Mouse (Mus musculus): ENCODE results near the gene Fbn1. TPM values are rescaled to one million over a fixed set of nuclear protein-coding genes. Genes with fewer than 3 reads are reported as not detected.

The Fbn1 gene
- polyA plus RNA-seq, 1 experiment from 2014 or later: 17.2 TPM

DNA sequence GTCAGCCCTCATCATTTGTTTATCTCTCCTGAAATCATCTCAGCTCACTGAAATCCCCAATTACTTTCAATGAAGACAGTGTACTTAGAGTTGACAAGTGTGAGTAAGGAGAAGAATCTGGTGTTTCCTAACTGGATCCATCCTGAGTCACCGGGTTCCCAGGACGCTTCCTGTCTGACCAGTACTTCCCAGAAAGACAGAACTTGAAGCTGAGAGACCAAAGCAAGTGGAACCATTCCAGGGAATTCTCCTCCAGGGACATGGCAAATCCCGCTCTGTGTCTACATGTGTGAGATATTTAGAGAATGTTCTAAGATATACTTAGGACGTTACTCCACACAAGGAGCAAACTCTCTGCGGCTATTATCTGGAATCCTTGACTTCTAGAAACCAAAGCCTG lies 158.6 kb downstream of the Fbn1 start:
- TF ChIP-seq EP300 (optimal IDR thresholded peaks at IDR 0.05) (no peak), CTCF (IDR thresholded peaks at IDR 0.05; ENCODE audit: low read depth) (no peak)
- H3K9ac ChIP-seq (ENCODE audit: low read length): no peak overlapping the region
- DNase-seq (ENCODE audit: low spot score) (no peak), ATAC-seq (ENCODE audit: low FRiP score, low TSS enrichment) (peak; percentile 42; the same call in 1 of the 2 replicates)
- no peaks in the 10 kb centered on the region for H3K27me3 ChIP-seq (ENCODE audit: control insufficient read depth, insufficient read depth, low read length)
- H3K4me3 ChIP-seq (ENCODE audit: low read depth, low read length): no peak overlapping the region
- H3K4me2 ChIP-seq (replicated peaks; ENCODE audit: low read depth): no peak overlapping the region
- no peaks in the 10 kb centered on the region for H3K9me3 ChIP-seq (ENCODE audit: control insufficient read depth, low read length)
- no peaks in the 10 kb centered on the region for H3K4me1 ChIP-seq (replicated peaks; ENCODE audit: control insufficient read depth, insufficient read depth)
- H3K27ac ChIP-seq (replicated peaks): 0 out of 2 replicates have a peak overlapping the region, but pooled peaks have one; percentile 8
- H3K36me3 ChIP-seq (ENCODE audit: control insufficient read depth, insufficient read depth, low read length): peaks cover 2% of the 10 kb centered on the region; the same call in 1 of the 2 replicates
- 53% methylated on average over 5 of the region's 5 CpGs for WGBS

- H3K27ac ChIP-seq (replicated peaks): no peak overlapping the region
- no peaks in the 10 kb centered on the region for H3K9me3 ChIP-seq (ENCODE audit: control insufficient read depth, low read length)
- ATAC-seq (ENCODE audit: low FRiP score, low TSS enrichment) (0 out of 2 replicates have a peak, but pooled peaks have one; percentile 54), DNase-seq (ENCODE audit: low spot score) (peak; percentile 42)
- H3K4me3 ChIP-seq (ENCODE audit: low read depth, low read length): no peak overlapping the region
- H3K9ac ChIP-seq (ENCODE audit: low read length): no peak overlapping the region
- H3K4me2 ChIP-seq (replicated peaks; ENCODE audit: low read depth): no peak overlapping the region
- WGBS: 67% methylated on average over 21 of the region's 21 CpGs
- no peaks in the 10 kb centered on the region for H3K27me3 ChIP-seq (ENCODE audit: control insufficient read depth, insufficient read depth, low read length)
- TF ChIP-seq EP300 (optimal IDR thresholded peaks at IDR 0.05) (no peak), CTCF (IDR thresholded peaks at IDR 0.05; ENCODE audit: low read depth) (no peak)
- H3K36me3 ChIP-seq (ENCODE audit: control insufficient read depth, insufficient read depth, low read length): peaks cover 7% of the 10 kb centered on the region; the same call in 1 of the 2 replicates
- H3K4me1 ChIP-seq (replicated peaks; ENCODE audit: control insufficient read depth, insufficient read depth): no peaks in the 10 kb centered on the region
These were observed 165.4 kb downstream of the Fbn1 start for GRCm38 (mm10) chr2:125342181-125342950.

DNA sequence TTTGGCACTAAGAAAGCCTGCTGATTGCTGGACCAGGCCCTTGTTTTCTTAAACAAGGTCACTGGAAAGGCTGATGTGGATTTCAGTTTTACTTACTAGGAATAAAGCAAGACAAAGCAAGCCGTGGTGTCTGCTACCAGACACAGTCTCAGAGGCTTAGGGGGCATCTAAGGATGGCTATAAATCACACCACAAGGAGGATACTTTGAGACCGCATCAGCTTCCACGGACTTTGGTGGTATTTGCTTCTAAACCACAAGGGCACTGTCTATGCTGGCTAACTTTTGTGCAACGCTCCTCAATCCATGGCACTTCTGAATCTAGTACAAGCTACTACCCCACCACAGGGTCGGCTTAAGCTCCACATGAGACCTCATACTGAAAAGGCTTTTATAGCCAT lies 167.4 kb downstream of the Fbn1 start:
- H3K27me3 ChIP-seq (ENCODE audit: control insufficient read depth, insufficient read depth, low read length): no peaks in the 10 kb centered on the region
- H3K36me3 ChIP-seq (ENCODE audit: control insufficient read depth, insufficient read depth, low read length): peaks cover 7% of the 10 kb centered on the region; the same call in 1 of the 2 replicates
- H3K9ac ChIP-seq (ENCODE audit: low read length): no peak overlapping the region
- no peak for ATAC-seq (ENCODE audit: low FRiP score, low TSS enrichment)
- H3K4me2 ChIP-seq (replicated peaks; ENCODE audit: low read depth): no peak overlapping the region
- no peak for DNase-seq (ENCODE audit: low spot score)
- no peak overlapping the region for H3K27ac ChIP-seq (replicated peaks)
- WGBS: 77% methylated on average over 5 of the region's 5 CpGs
- H3K4me1 ChIP-seq (replicated peaks; ENCODE audit: control insufficient read depth, insufficient read depth): no peaks in the 10 kb centered on the region
- H3K9me3 ChIP-seq (ENCODE audit: control insufficient read depth, low read length): no peaks in the 10 kb centered on the region
- H3K4me3 ChIP-seq (ENCODE audit: low read depth, low read length): no peak overlapping the region
- TF ChIP-seq EP300 (optimal IDR thresholded peaks at IDR 0.05) (no peak), CTCF (IDR thresholded peaks at IDR 0.05; ENCODE audit: low read depth) (no peak)

DNA sequence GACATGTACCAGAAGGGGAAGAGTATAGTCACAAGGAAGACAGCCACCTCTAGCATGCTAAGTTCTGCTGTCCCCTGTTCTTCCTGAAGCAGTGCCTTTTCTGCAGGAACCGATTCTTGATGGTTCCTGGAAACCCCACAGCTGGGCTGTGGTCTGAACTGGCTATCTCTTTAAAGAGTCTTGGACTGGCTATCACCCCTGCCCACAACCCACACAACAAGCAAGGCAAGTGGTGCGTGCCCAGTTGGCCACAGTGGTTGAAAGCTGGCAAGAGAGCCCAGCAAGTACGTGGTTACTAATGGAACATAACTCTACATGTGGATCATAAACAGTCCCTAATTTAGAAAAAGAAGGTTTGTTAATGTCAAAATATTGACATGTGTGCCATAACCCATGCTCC lies 170.6 kb downstream of the Fbn1 start:
- Histone ChIP-seq H3K4me2 (replicated peaks; ENCODE audit: low read depth) (no peak overlapping the region), H3K36me3 (ENCODE audit: control insufficient read depth, insufficient read depth, low read length) (peaks cover 7% of the 10 kb centered on the region; the same call in 1 of the 2 replicates), H3K9me3 (ENCODE audit: control insufficient read depth, low read length) (no peaks in the 10 kb centered on the region), H3K4me3 (ENCODE audit: low read depth, low read length) (no peak overlapping the region), H3K27ac (replicated peaks) (no peak overlapping the region), H3K9ac (ENCODE audit: low read length) (no peak overlapping the region), H3K27me3 (ENCODE audit: control insufficient read depth, insufficient read depth, low read length) (no peaks in the 10 kb centered on the region), H3K4me1 (replicated peaks; ENCODE audit: control insufficient read depth, insufficient read depth) (no peaks in the 10 kb centered on the region)
- ATAC-seq (ENCODE audit: low FRiP score, low TSS enrichment) (no peak), DNase-seq (ENCODE audit: low spot score) (no peak)
- WGBS: 84% methylated on average over 3 of the region's 3 CpGs
- no peak for TF ChIP-seq EP300 (optimal IDR thresholded peaks at IDR 0.05)
- TF ChIP-seq CTCF (IDR thresholded peaks at IDR 0.05; ENCODE audit: low read depth): no peak

- H3K27me3 ChIP-seq (ENCODE audit: control insufficient read depth, insufficient read depth, low read length): no peaks in the 10 kb centered on the region
- TF ChIP-seq EP300 (optimal IDR thresholded peaks at IDR 0.05) (no peak), CTCF (IDR thresholded peaks at IDR 0.05; ENCODE audit: low read depth) (no peak)
- no peak overlapping the region for H3K27ac ChIP-seq (replicated peaks)
- DNase-seq (ENCODE audit: low spot score) (no peak), ATAC-seq (ENCODE audit: low FRiP score, low TSS enrichment) (no peak)
- no peaks in the 10 kb centered on the region for H3K9me3 ChIP-seq (ENCODE audit: control insufficient read depth, low read length)
- WGBS: 94% methylated on average over 11 of the region's 11 CpGs
- no peak overlapping the region for H3K4me3 ChIP-seq (ENCODE audit: low read depth, low read length)
- no peak overlapping the region for H3K4me2 ChIP-seq (replicated peaks; ENCODE audit: low read depth)
- H3K36me3 ChIP-seq (ENCODE audit: control insufficient read depth, insufficient read depth, low read length): peaks cover 13% of the 10 kb centered on the region; the same call in 1 of the 2 replicates
- no peak overlapping the region for H3K9ac ChIP-seq (ENCODE audit: low read length)
- no peaks in the 10 kb centered on the region for H3K4me1 ChIP-seq (replicated peaks; ENCODE audit: control insufficient read depth, insufficient read depth)
These were observed 172.6 kb downstream of the Fbn1 start for GRCm38 (mm10) chr2:125335206-125335605.

- H3K27me3 ChIP-seq (ENCODE audit: control insufficient read depth, insufficient read depth, low read length): no peaks in the 10 kb centered on the region
- ATAC-seq (ENCODE audit: low FRiP score, low TSS enrichment) (no peak), DNase-seq (ENCODE audit: low spot score) (no peak)
- H3K27ac ChIP-seq (replicated peaks): no peak overlapping the region
- 50% methylated on average over 4 of the region's 4 CpGs for WGBS
- H3K4me1 ChIP-seq (replicated peaks; ENCODE audit: control insufficient read depth, insufficient read depth): no peaks in the 10 kb centered on the region
- H3K4me3 ChIP-seq (ENCODE audit: low read depth, low read length): no peak overlapping the region
- peak; percentile 68 for TF ChIP-seq CTCF (IDR thresholded peaks at IDR 0.05; ENCODE audit: low read depth)
- no peak for TF ChIP-seq EP300 (optimal IDR thresholded peaks at IDR 0.05)
- H3K9ac ChIP-seq (ENCODE audit: low read length): no peak overlapping the region
- no peaks in the 10 kb centered on the region for H3K9me3 ChIP-seq (ENCODE audit: control insufficient read depth, low read length)
- H3K4me2 ChIP-seq (replicated peaks; ENCODE audit: low read depth): no peak overlapping the region
- H3K36me3 ChIP-seq (ENCODE audit: control insufficient read depth, insufficient read depth, low read length): peaks cover 10% of the 10 kb centered on the region; the same call in 1 of the 2 replicates
These were observed 173.6 kb downstream of the Fbn1 start for GRCm38 (mm10) chr2:125334163-125334562.

Data from stomach, postnatal 0 days (tissue).